Mouse (Mus musculus): ENCODE measurements around the gene Armc12.
A peak's percentile ranks its signal among the peaks of the same experiment; 100 is the strongest.

Gene Armc12

GRCm38 (mm10) chr17:28530506-28530905, at the start of gene Armc12:
Gene Armc12 (plus strand): TSS chr17:28530806.
- DNase-seq: no peak

- peak; percentile 39 for DNase-seq
Observed at GRCm38 (mm10) chr17:28484704-28485445, 45.7 kb upstream of the Armc12 start.

- DNase-seq: peak; percentile 39
Observed at GRCm38 (mm10) chr17:28485446-28485948, 45.1 kb upstream of the Armc12 start.

- peak; percentile 97 for DNase-seq
Observed at GRCm38 (mm10) chr17:28485977-28486400, 44.6 kb upstream of the Armc12 start.

GRCm38 (mm10) chr17:28486720-28487119, 43.9 kb upstream of the Armc12 start:
- DNase-seq: no peak

- peak; percentile 13 for DNase-seq
Observed at GRCm38 (mm10) chr17:28487584-28488257, 42.9 kb upstream of the Armc12 start.

GRCm38 (mm10) chr17:28488258-28489013, 42.2 kb upstream of the Armc12 start:
- DNase-seq: no peak

GRCm38 (mm10) chr17:28491035-28491770, 39.4 kb upstream of the Armc12 start:
- DNase-seq: no peak

- DNase-seq: no peak
Observed at GRCm38 (mm10) chr17:28495832-28496231, 34.8 kb upstream of the Armc12 start.

GRCm38 (mm10) chr17:28499190-28499589, 31.4 kb upstream of the Armc12 start:
- no peak for DNase-seq

GRCm38 (mm10) chr17:28500465-28500864, 30.1 kb upstream of the Armc12 start:
- DNase-seq: no peak

- no peak for DNase-seq
Observed at GRCm38 (mm10) chr17:28502196-28502821, 28.3 kb upstream of the Armc12 start.

- DNase-seq: no peak
Observed at GRCm38 (mm10) chr17:28504182-28504581, 26.4 kb upstream of the Armc12 start.

- DNase-seq: no peak
Observed at GRCm38 (mm10) chr17:28505591-28505990, 25.0 kb upstream of the Armc12 start.

- DNase-seq: no peak
Observed at GRCm38 (mm10) chr17:28506895-28507294, 23.7 kb upstream of the Armc12 start.

GRCm38 (mm10) chr17:28507496-28507895, 23.1 kb upstream of the Armc12 start:
- DNase-seq: no peak

- no peak for DNase-seq
Observed at GRCm38 (mm10) chr17:28510445-28511342, 19.9 kb upstream of the Armc12 start.

GRCm38 (mm10) chr17:28511616-28512541, 18.7 kb upstream of the Armc12 start:
- no peak for DNase-seq

GRCm38 (mm10) chr17:28512696-28513095, 17.9 kb upstream of the Armc12 start:
- no peak for DNase-seq

GRCm38 (mm10) chr17:28513337-28513736, 17.3 kb upstream of the Armc12 start:
- no peak for DNase-seq

Data from cerebellum, adult 11-12 months (tissue).